Mouse (Mus musculus) monocyte, adult 5-6 weeks (primary cell): Measurements from ENCODE around the gene Gm13271. TPM values are rescaled to one million over a fixed set of nuclear protein-coding genes. Genes with fewer than 3 reads are reported as not detected.
"Not testable (repeated sequence)": the region's sequence is repeated elsewhere in the genome, so short reads cannot be mapped to it uniquely, and the experiment has no call there.

Source experiments
- ATAC-seq: fragments of 153-309, 156-312 bp; replicated peaks from 2 replicates; pipeline ENCODE4 v1.8.0; 2017; ENCODE audit warnings: mild to moderate bottlenecking; ENCODE audit not compliant: low TSS enrichment, insufficient number of reproducible peaks, severe bottlenecking, poor library complexity, low FRiP score
- total RNA-seq: library from RNA; stranded (forward); fragments of 200-1000, 200-491, 200-594 nt; gene quantifications from 3 replicates; pipeline ENCODE4 v1.2.3, GENCODE M21; 2017

Gm13271 gene
- total RNA-seq, 1 experiment from 2014 or later: not detected

DNA sequence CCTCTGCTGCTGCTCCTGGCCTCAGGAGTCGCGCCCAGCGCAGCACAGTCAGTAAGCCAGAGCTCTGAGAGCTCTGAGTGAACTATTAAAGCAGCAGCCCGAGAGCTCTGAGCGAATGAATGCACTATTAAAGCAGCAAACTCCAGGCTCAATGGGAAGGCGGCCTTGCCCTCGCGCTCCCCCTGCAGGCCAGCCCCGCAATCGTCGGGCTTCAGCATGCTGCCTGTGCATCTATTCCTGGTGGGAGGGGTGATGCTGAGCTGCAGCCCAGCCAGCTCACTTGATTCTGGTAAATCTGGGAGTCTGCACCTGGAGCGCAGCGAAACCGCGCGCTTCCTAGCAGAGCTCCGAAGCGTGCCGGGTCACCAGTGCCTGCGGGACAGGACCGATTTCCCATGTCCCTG lies 3.0 kb downstream of the Gm13271 start:
- peak; percentile 100 for ATAC-seq

DNA sequence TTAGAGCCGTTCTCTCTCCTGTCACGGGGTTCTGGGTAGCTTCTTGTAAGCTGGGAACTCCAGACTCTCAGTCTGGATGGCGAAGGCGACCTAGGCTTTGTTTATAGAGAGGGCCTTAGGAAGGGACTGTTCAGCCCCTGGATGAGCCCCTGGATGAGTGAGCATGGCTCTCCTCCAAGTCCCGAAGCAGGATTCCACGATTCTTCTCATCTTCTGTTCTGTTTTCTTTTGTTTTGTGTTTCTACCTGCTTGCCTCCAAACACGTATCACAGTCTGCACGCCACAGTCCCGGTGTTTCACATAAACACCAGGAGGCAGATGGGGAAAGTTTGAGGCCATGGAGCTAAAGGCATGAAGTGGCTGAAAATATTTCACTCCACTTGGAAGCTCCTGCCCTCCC lies 4.1 kb downstream of the Gm13271 start:
- ATAC-seq: not testable (repeated sequence)

DNA sequence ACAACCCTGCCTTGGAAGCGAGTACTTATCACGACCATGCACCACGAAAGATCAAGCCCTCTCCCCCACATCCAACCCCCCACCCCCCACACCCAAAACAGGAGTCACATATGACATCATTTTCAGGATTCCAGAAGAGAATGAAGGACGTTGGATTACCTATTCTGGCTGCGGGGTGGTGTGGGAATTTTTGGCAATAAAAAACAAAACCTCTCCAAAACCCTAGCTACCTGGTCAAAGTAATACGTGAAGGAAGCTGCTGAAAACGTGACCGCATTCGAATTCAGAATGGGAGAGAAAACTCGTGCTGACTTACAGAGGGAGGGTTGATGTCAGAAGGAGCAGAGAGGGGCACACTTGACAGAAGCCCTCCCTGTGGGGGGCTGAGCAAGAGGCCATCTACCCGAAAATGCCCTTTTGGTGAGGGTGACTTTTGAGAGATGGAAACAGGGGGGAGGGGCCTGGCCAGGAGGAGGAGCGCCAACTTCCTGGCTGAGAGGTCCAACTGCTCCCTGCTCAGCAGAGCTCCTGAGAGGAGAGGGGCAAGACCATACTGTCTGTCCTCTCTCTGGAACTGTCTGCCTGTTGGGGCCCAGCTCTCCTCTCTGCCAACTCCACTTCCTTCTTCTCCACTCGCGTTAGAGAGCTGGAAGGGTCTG lies 5.1 kb downstream of the Gm13271 start, which contains the start of gene Gm13283:
TSS of gene Gm13283 (plus strand) at position 510 of the 659 bp plus-strand sequence.
- ATAC-seq: not testable (repeated sequence)

DNA sequence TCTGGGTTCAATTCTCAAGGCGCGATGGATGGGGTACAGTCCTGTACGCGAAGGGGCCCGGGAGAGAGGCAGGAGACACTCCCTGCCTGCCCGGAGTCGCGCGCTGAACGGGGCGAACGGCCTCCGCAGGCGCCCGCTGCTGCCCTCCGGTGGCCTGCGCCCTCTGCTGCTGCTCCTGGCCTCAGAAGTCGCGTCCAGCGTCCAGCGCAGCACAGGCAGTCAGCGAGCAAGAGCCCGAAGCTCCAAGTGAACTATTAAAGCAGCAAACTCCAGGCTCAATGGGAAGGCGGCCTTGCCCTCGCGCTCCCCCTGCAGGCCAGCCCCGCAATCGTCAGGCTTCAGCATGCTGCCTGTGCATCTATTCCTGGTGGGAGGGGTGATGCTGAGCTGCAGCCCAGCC lies 5.8 kb downstream of the Gm13271 start:
- ATAC-seq: not testable (repeated sequence)

DNA sequence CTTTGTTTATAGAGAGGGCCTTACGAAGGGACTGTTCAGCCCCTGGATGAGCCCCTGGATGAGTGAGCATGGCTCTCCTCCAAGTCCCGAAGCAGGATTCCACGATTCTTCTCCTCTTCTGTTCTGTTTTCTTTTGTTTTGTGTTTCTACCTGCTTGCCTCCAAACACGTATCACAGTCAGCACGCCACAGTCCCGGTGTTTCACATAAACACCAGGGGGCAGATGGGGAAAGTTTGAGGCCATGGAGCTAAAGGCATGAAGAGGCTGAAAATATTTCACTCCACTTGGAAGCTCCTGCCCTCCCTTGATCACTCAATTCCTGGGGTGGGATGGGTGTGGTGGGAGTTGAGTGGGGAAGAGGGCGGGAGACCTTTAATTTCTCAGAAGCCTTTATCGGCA lies 7.1 kb downstream of the Gm13271 start:
- not testable (repeated sequence) for ATAC-seq

DNA sequence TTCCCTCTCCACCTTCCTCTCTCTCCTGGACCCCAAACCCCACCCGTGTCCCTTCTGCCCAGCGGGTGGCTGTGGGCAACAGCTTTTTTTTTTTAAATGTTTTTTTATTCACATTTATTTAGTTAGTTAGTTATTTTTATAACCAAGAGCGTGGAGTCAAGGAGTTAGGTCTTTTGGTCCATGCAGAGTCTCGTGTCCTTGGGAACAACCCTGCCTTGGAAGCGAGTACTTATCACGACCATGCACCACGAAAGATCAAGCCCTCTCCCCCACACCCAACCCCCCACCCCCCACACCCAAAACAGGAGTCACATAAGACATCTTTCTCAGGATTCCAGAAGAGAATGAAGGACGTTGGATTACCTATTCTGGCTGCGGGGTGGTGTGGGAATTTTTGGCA lies 7.7 kb downstream of the Gm13271 start:
- ATAC-seq: not testable (repeated sequence)

DNA sequence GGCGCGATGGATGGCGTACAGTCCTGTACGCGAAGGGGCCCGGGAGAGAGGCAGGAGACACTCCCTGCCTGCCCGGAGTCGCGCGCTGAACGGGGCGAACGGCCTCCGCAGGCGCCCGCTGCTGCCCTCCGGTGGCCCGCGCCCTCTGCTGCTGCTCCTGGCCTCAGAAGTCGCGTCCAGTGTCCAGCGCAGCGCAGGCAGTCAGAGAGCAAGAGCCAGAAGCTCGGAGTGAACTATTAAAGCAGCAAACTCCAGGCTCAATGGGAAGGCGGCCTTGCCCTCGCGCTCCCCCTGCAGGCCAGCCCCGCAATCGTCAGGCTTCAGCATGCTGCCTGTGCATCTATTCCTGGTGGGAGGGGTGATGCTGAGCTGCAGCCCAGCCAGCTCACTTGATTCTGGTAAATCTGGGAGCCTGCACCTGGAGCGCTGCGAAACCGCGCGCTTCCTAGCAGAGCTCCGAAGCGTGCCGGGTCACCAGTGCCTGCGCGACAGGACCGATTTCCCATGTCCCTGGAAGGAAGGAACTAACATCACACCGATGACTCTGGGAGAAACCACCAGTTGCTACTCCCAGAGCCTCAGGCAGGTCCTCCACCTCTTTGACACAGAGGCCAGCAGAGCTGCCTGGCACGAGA lies 8.8 kb downstream of the Gm13271 start:
- 0 out of 2 replicates have a peak, but pooled peaks have one; percentile 68 for ATAC-seq

DNA sequence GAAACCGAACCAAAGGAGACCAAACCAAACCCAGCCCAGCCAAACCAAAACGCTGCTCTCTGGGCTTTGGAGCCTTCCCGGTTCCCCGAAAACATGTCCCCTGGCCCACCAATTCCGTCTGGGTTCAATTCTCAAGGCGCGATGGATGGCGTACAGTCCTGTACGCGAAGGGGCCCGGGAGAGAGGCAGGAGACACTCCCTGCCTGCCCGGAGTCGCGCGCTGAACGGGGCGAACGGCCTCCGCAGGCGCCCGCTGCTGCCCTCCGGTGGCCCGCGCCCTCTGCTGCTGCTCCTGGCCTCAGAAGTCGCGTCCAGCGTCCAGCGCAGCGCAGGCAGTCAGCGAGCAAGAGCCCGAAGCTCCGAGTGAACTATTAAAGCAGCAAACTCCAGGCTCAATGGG lies 18.9 kb downstream of the Gm13271 start, which contains the start of gene Gm13290:
TSS of gene Gm13290 (plus strand) at position 301 of the 400 bp plus-strand sequence.
- ATAC-seq: not testable (repeated sequence)

DNA sequence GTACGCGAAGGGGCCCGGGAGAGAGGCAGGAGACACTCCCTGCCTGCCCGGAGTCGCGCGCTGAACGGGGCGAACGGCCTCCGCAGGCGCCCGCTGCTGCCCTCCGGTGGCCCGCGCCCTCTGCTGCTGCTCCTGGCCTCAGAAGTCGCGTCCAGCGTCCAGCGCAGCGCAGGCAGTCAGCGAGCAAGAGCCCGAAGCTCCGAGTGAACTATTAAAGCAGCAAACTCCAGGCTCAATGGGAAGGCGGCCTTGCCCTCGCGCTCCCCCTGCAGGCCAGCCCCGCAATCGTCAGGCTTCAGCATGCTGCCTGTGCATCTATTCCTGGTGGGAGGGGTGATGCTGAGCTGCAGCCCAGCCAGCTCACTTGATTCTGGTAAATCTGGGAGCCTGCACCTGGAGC lies 22.0 kb downstream of the Gm13271 start, which contains the start of gene Gm13289:
TSS of gene Gm13289 (plus strand) at position 301 of the 400 bp plus-strand sequence.
- ATAC-seq: not testable (repeated sequence)

DNA sequence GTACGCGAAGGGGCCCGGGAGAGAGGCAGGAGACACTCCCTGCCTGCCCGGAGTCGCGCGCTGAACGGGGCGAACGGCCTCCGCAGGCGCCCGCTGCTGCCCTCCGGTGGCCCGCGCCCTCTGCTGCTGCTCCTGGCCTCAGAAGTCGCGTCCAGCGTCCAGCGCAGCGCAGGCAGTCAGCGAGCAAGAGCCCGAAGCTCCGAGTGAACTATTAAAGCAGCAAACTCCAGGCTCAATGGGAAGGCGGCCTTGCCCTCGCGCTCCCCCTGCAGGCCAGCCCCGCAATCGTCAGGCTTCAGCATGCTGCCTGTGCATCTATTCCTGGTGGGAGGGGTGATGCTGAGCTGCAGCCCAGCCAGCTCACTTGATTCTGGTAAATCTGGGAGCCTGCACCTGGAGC lies 24.9 kb downstream of the Gm13271 start, which contains the start of gene Gm13272:
TSS of gene Gm13272 (plus strand) at position 301 of the 400 bp plus-strand sequence.
- ATAC-seq: not testable (repeated sequence)

DNA sequence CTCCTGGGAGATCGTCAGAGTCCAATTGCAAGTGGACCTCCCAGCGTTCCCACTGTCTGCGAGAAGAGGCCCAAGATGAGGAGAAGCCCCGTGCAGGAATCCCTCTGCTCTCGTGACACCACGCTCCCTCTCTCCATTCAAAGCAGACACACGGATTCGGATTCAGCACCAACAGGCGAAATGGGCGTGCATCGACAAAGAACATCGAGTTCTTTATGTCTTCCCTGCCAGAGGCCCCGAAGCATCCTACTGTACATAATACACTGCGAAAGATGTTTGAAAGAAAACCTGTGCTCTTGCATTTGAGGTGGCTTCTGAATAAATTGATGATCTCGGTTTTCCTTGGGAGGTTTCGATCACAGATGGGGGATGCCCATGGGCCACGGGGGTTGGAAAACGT lies 25.7 kb downstream of the Gm13271 start:
- ATAC-seq: not testable (repeated sequence)

DNA sequence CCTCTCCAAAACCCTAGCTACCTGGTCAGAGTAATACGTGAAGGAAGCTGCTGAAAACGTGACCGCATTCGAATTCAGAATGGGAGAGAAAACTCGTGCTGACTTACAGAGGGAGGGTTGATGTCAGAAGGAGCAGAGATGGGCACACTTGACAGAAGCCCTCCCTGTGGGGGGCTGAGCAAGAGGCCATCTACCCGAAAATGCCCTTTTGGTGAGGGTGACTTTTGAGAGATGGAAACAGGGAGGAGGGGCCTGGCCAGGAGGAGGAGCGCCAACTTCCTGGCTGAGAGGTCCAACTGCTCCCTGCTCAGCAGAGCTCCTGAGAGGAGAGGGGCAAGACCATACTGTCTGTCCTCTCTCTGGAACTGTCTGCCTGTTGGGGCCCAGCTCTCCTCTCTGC lies 27.2 kb downstream of the Gm13271 start, which contains the start of gene Ifnz:
TSS of gene Ifnz (plus strand) at position 301 of the 400 bp plus-strand sequence.
- not testable (repeated sequence) for ATAC-seq

DNA sequence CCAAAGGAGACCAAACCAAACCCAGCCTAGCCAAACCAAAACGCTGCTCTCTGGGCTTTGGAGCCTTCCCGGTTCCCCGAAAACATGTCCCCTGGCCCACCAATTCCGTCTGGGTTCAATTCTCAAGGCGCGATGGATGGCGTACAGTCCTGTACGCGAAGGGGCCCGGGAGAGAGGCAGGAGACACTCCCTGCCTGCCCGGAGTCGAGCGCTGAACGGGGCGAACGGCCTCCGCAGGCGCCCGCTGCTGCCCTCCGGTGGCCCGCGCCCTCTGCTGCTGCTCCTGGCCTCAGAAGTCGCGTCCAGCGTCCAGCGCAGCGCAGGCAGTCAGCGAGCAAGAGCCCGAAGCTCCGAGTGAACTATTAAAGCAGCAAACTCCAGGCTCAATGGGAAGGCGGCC lies 27.7 kb downstream of the Gm13271 start:
- ATAC-seq: not testable (repeated sequence)

DNA sequence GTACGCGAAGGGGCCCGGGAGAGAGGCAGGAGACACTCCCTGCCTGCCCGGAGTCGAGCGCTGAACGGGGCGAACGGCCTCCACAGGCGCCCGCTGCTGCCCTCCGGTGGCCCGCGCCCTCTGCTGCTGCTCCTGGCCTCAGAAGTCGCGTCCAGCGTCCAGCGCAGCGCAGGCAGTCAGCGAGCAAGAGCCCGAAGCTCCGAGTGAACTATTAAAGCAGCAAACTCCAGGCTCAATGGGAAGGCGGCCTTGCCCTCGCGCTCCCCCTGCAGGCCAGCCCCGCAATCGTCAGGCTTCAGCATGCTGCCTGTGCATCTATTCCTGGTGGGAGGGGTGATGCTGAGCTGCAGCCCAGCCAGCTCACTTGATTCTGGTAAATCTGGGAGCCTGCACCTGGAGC lies 30.7 kb downstream of the Gm13271 start, which contains the start of gene Gm13276:
TSS of gene Gm13276 (plus strand) at position 301 of the 400 bp plus-strand sequence.
- not testable (repeated sequence) for ATAC-seq

DNA sequence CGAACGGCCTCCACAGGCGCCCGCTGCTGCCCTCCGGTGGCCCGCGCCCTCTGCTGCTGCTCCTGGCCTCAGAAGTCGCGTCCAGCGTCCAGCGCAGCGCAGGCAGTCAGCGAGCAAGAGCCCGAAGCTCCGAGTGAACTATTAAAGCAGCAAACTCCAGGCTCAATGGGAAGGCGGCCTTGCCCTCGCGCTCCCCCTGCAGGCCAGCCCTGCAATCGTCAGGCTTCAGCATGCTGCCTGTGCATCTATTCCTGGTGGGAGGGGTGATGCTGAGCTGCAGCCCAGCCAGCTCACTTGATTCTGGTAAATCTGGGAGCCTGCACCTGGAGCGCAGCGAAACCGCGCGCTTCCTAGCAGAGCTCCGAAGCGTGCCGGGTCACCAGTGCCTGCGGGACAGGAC lies 33.7 kb downstream of the Gm13271 start, which contains the start of gene Gm13277:
TSS of gene Gm13277 (plus strand) at position 231 of the 400 bp plus-strand sequence.
- ATAC-seq: not testable (repeated sequence)

DNA sequence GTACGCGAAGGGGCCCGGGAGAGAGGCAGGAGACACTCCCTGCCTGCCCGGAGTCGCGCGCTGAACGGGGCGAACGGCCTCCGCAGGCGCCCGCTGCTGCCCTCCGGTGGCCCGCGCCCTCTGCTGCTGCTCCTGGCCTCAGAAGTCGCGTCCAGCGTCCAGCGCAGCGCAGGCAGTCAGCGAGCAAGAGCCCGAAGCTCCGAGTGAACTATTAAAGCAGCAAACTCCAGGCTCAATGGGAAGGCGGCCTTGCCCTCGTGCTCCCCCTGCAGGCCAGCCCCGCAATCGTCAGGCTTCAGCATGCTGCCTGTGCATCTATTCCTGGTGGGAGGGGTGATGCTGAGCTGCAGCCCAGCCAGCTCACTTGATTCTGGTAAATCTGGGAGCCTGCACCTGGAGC lies 36.6 kb downstream of the Gm13271 start, which contains the start of gene Gm13278:
TSS of gene Gm13278 (plus strand) at position 301 of the 400 bp plus-strand sequence.
- not testable (repeated sequence) for ATAC-seq

DNA sequence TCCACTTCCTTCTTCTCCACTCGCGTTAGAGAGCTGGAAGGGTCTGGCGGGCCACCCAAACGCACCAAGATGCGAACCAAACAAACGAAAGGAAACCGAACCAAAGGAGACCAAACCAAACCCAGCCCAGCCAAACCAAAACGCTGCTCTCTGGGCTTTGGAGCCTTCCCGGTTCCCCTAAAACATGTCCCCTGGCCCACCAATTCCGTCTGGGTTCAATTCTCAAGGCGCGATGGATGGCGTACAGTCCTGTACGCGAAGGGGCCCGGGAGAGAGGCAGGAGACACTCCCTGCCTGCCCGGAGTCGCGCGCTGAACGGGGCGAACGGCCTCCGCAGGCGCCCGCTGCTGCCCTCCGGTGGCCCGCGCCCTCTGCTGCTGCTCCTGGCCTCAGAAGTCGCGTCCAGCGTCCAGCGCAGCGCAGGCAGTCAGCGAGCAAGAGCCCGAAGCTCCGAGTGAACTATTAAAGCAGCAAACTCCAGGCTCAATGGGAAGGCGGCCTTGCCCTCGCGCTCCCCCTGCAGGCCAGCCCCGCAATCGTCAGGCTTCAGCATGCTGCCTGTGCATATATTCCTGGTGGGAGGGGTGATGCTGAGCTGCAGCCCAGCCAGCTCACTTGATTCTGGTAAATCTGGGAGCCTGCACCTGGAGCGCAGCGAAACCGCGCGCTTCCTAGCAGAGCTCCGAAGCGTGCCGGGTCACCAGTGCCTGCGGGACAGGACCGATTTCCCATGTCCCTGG lies 39.4 kb downstream of the Gm13271 start, which contains the start of gene Gm13275:
TSS of gene Gm13275 (plus strand) at position 552 of the 740 bp plus-strand sequence.
- not testable (repeated sequence) for ATAC-seq

DNA sequence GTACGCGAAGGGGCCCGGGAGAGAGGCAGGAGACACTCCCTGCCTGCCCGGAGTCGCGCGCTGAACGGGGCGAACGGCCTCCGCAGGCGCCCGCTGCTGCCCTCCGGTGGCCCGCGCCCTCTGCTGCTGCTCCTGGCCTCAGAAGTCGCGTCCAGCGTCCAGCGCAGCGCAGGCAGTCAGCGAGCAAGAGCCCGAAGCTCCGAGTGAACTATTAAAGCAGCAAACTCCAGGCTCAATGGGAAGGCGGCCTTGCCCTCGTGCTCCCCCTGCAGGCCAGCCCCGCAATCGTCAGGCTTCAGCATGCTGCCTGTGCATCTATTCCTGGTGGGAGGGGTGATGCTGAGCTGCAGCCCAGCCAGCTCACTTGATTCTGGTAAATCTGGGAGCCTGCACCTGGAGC lies 42.4 kb downstream of the Gm13271 start, which contains the start of gene Gm13279:
TSS of gene Gm13279 (plus strand) at position 301 of the 400 bp plus-strand sequence.
- ATAC-seq: not testable (repeated sequence)
